Mouse (Mus musculus) forebrain, embryonic 14.5 days (tissue): ENCODE measurements around the gene Apol6. TPM values are rescaled to one million over a fixed set of nuclear protein-coding genes. Genes with fewer than 3 reads are reported as not detected.
"Not testable (repeated sequence)": the region's sequence is repeated elsewhere in the genome, so short reads cannot be mapped to it uniquely, and the experiment has no call there.

Experiments
- ATAC-seq: fragments of 200-750 bp; cut with Nextera tagmentation; 2 replicates; pipeline ENCODE4 v1.8.0; 2017; ENCODE audit warnings: mild to moderate bottlenecking, moderate library complexity
- DNase-seq: peaks from one replicate; pipeline ENCODE4 v3.0.0-alpha.2; 2015; ENCODE audit warnings: low spot score
- H3K27ac ChIP-seq: fragments of 300-500 bp; sonication (generic); 2 replicates; pipeline ENCODE4 v1.5.1; 2014; ENCODE audit warnings: low read depth, mild to moderate bottlenecking, control low read depth, low read length, moderate library complexity
- H3K27me3 ChIP-seq: fragments of 300-500 bp; sonication (generic); replicated peaks from 2 replicates; pipeline ENCODE4 v1.6.1; 2014; ENCODE audit warnings: low read length, control low read depth, mixed read lengths; ENCODE audit not compliant: control insufficient read depth, insufficient read depth
- H3K36me3 ChIP-seq: fragments of 300-500 bp; sonication (generic); 2 replicates; pipeline ENCODE4 v1.6.1; 2014; ENCODE audit warnings: low read length, control low read depth; ENCODE audit not compliant: control insufficient read depth, insufficient read depth
- H3K4me1 ChIP-seq: fragments of 300-500 bp; sonication (generic); 2 replicates; pipeline ENCODE4 v1.6.1; 2014; ENCODE audit warnings: antibody characterized with exemption, low read length, control low read depth; ENCODE audit not compliant: control insufficient read depth, insufficient read depth
- H3K4me2 ChIP-seq: fragments of 300-500 bp; sonication (generic); 2 replicates; pipeline ENCODE4 v1.6.1; 2014; ENCODE audit warnings: mild to moderate bottlenecking, control low read depth, low read length
- H3K4me3 ChIP-seq: fragments of 300-500 bp; sonication (generic); 2 replicates; pipeline ENCODE4 v1.5.1; 2014; ENCODE audit warnings: low read depth, low read length, control low read depth
- H3K9ac ChIP-seq: fragments of 300-500 bp; sonication (generic); 2 replicates; pipeline ENCODE4 v1.6.1; 2014; ENCODE audit warnings: mild to moderate bottlenecking, low read length, control low read depth, moderate library complexity
- H3K9me3 ChIP-seq: fragments of 300-500 bp; sonication (generic); replicated peaks from 2 replicates; pipeline ENCODE4 v1.6.1; 2016; ENCODE audit warnings: low read length, control low read depth, mixed read lengths; ENCODE audit not compliant: control insufficient read depth
- WGBS: fragments of 180-500 bp; shearing (Covaris S2); extraction: QIAGEN DNeasy Blood & Tissue Kit; methylation state at CpG from one replicate; pipeline ENCODE4 v1.1.7; 2014; 5-methylcytosine and 5-hydroxymethylcytosine counted together
- polyA plus RNA-seq: library from polyadenylated mRNA; unstranded; fragments of >200 nt; fragmentation: Nextera tagmentation; extraction: Ambion mirVana; gene quantifications from 2 replicates; pipeline ENCODE4 v1.2.1, GENCODE M21; 2014

The Apol6 gene
- polyA plus RNA-seq, 1 experiment from 2014 or later, result not detected

DNA sequence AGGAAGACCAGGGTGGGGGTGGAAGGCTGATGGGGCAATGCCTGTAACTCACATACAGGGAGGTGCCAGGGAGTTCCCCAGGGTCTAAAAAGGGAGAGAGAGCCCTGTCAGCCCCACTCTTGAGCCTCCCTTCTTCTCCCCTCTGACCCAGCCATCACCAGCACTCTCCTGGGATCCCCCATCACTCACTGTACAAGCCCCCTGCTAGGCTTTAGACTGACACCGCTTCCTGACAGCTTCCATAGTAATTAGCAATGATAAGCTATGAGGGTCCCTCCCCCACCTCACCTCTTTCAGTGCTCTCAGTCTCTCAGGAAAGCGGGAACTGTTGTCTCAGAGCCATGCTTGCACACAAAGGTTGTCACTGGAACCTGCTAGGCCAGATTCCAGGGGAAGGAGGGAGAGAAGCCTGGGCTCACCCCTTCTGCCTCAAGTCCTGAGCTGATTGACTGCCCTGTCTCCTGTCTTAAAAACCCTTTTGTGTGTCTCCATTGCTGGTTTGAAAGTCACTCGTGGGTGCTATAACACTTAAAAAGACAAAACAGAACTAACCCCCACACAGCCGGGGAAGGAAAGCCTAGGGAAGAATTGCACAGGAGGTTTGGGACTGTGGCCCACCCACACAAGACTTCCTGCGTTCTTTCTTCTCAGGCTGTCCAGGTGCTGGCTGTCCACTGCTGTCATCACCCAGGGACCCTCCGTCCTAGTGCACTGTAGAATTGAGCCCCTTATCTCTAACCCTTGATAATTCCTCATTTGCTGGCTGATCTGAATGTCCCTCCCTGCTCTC, 11.7 kb downstream of the Apol6 start:
- no peaks in the 10 kb centered on the region for H3K9me3 ChIP-seq
- H3K4me3 ChIP-seq, result no peak overlapping the region
- no peak overlapping the region for H3K9ac ChIP-seq
- no peaks in the 10 kb centered on the region for H3K27me3 ChIP-seq
- 31% methylated on average over 6 of the region's 6 CpGs for WGBS
- H3K36me3 ChIP-seq, result no peaks in the 10 kb centered on the region
- H3K4me1 ChIP-seq, result peaks cover 7% of the 10 kb centered on the region
- no peak overlapping the region for H3K4me2 ChIP-seq
- DNase-seq (peak; percentile 53), ATAC-seq (no peak)
- H3K27ac ChIP-seq, result peak overlapping the region; percentile 46; the same call in 1 of the 2 replicates

DNA sequence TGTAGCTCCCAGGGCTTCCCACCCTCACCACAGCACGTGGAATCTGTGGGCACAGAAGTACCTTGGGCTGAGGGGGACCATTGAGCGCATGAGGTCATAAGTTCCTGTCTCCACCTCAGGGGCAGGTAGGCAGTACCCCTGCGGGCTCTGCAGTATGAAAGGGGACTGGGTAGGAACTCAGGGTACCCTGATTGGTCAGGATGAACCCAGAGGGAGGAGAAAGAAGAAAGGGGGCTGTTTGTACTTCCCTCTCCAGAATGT, 12.2 kb downstream of the Apol6 start:
- H3K9ac ChIP-seq, result no peak overlapping the region
- H3K4me3 ChIP-seq, result no peak overlapping the region
- peak overlapping the region; percentile 46; the same call in 1 of the 2 replicates for H3K27ac ChIP-seq
- peaks cover 7% of the 10 kb centered on the region for H3K4me1 ChIP-seq
- DNase-seq, result no peak
- WGBS, result 66% methylated on average over 3 of the region's 3 CpGs
- H3K27me3 ChIP-seq, result no peaks in the 10 kb centered on the region
- H3K9me3 ChIP-seq, result no peaks in the 10 kb centered on the region
- no peak for ATAC-seq
- H3K4me2 ChIP-seq, result no peak overlapping the region
- no peaks in the 10 kb centered on the region for H3K36me3 ChIP-seq

DNA sequence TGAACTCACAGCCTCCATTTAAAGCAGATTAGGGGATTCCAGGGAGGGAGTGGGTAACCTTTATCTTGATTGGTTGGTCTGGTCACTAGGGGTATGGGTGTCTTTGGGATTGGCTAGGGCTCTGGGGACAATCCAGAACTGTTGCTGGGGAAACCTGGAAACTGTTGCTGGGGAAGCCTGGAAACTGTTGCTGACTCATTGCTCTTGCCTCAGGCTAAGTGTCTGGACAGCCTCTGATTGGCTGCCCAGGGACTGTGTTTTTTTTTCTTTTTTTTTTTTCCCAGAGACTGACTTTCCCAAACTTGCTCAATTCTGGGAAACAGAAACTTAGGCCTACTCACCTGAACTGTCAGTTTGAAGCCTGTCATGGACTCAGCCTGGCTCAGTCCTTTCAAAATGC, 14.0 kb downstream of the Apol6 start:
- no peak for DNase-seq
- H3K9me3 ChIP-seq, result no peaks in the 10 kb centered on the region
- H3K27ac ChIP-seq, result no peak overlapping the region
- H3K36me3 ChIP-seq, result no peaks in the 10 kb centered on the region
- no peak overlapping the region for H3K4me3 ChIP-seq
- no peak for ATAC-seq
- H3K4me2 ChIP-seq, result no peak overlapping the region
- H3K9ac ChIP-seq, result no peak overlapping the region
- peaks cover 7% of the 10 kb centered on the region for H3K4me1 ChIP-seq
- H3K27me3 ChIP-seq, result no peaks in the 10 kb centered on the region

DNA sequence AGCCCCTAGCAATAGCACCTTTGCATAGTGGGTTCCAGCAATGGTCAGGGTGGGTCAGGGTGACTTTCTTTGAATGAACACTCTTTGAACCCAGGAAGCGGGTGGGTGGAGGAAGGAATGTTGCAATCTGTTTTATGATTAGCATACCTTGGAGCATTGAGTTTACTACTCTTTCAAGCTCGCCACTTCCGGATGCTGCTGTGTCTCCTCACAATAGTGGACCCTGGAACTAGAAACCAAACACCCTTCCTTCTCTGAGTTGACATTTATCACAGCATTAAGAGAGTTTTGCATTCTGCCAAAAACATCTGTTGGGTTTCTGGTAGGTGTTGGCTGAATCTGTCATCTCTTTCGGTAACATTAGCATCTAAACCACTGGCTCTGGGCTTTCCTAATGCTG, 14.9 kb downstream of the Apol6 start:
- not testable (repeated sequence) for DNase-seq, H3K4me3 ChIP-seq, H3K27me3 ChIP-seq, H3K9me3 ChIP-seq, H3K36me3 ChIP-seq, H3K27ac ChIP-seq, H3K9ac ChIP-seq, H3K4me2 ChIP-seq, ATAC-seq, H3K4me1 ChIP-seq
- WGBS, result 94% methylated on average over 4 of the region's 4 CpGs

DNA sequence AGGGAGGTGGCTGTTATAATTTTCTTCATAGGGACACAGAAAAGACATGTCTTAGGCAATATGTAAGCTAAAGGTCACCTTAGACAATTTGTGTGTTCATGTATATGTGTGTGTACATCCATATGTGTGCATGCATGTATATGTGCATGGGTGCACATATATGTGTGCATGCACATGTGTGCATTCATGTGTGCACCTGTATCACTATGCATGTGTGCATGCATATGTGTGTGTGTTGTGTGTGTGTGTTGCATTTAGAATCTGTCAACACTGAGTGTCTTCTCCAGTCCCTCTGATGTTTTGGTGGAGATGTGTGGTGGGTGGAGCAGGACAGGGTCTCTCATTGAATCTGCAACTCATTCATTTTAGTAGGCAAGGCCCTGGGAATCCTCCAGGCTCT, 18.2 kb downstream of the Apol6 start:
- H3K4me2 ChIP-seq, result no peak overlapping the region
- no peaks in the 10 kb centered on the region for H3K36me3 ChIP-seq
- no peak overlapping the region for H3K27ac ChIP-seq

DNA sequence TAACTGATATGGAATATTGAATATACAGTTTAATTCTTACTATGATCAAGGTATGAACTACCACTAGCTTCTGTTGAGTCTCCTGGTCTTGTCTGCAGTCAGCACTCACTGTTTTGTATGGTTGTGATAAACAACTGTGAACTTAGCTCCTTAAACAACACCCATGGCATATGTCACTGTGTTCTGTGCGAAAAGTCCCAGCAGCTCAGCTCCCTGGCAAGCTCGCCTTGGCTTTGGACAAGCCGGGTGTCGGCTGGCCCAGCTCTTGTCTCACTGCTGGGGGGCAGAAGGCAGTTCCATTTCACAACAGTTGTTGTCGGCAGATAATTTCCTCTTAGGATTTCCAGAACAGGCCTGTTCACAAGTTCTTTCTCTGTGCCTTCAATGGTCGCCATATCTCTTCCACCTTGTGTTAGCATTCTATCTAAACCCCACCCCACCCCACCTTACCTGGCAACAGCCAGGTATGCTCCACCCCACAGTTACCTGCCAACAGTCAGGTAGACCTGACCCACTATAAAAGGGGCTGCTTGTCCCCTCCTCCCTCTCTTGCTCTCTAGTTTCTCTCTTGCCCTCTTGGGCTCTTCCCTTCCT, 20.8 kb downstream of the Apol6 start:
- ATAC-seq (no peak), DNase-seq (no peak)
- Histone ChIP-seq H3K27me3 (no peaks in the 10 kb centered on the region), H3K4me1 (no peaks in the 10 kb centered on the region), H3K9ac (no peak overlapping the region), H3K4me3 (no peak overlapping the region), H3K4me2 (no peak overlapping the region), H3K9me3 (no peaks in the 10 kb centered on the region), H3K36me3 (no peaks in the 10 kb centered on the region), H3K27ac (no peak overlapping the region)
- 87% methylated on average over 6 of the region's 6 CpGs for WGBS

More for the DNA sequence above, 18.2 kb downstream of the Apol6 start:
- Histone ChIP-seq H3K4me1 (no peaks in the 10 kb centered on the region), H3K4me3 (no peak overlapping the region), H3K9me3 (no peaks in the 10 kb centered on the region), H3K9ac (no peak overlapping the region), H3K27me3 (no peaks in the 10 kb centered on the region)
- no peak for ATAC-seq
- no peak for DNase-seq

DNA sequence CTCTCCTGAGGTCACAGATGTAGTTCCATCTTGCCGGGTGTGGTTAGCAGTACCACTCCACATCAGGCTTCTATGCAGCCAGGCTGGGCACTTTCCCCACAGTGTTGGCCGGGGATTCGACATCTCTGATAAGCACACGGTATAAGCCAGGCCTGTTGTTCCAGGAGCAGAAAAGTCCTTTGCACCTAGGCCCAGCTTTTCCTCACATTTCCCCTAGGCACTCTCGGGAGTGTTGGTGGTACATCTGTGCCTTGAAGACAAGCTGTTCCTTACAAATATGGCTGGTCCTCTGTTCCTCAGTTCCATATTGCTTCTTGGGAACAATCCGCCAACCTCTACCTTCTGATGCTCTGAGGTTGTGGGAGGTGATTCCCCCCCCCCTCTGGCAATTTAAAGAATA, 21.7 kb downstream of the Apol6 start:
- DNase-seq (no peak), ATAC-seq (no peak)
- Histone ChIP-seq H3K9me3 (no peaks in the 10 kb centered on the region), H3K4me1 (no peaks in the 10 kb centered on the region), H3K4me3 (no peak overlapping the region), H3K36me3 (no peaks in the 10 kb centered on the region), H3K4me2 (no peak overlapping the region), H3K27ac (no peak overlapping the region), H3K9ac (no peak overlapping the region), H3K27me3 (no peaks in the 10 kb centered on the region)
- WGBS, result 79% methylated on average over 6 of the region's 6 CpGs

DNA sequence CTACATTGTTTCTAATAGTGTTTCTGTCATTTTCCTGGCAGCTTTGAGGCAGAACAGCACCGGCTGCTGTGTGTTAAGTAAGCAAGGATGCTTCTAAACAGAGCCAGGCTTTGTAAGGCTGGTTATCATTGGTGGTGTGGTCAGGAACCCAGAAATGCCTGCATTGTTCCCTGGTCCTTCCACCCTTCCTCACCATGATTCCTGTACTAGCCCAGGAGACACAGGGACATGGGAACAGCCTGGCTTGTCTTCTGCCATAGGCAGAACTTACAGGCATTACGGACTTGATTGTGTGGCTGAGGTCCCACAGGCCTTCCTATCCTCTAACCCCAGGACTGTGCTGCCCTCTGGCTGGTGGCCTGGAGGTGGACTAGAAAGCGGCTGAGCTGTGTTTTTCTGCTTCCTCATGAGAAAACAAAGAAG, 23.9 kb downstream of the Apol6 start:
- ATAC-seq (no peak), DNase-seq (no peak)
- WGBS, result 73% methylated on average over 3 of the region's 3 CpGs
- no peaks in the 10 kb centered on the region for H3K4me1 ChIP-seq
- no peak overlapping the region for H3K4me3 ChIP-seq
- no peaks in the 10 kb centered on the region for H3K27me3 ChIP-seq
- no peak overlapping the region for H3K9ac ChIP-seq
- no peak overlapping the region for H3K4me2 ChIP-seq
- no peaks in the 10 kb centered on the region for H3K9me3 ChIP-seq
- H3K27ac ChIP-seq, result no peak overlapping the region
- no peaks in the 10 kb centered on the region for H3K36me3 ChIP-seq

DNA sequence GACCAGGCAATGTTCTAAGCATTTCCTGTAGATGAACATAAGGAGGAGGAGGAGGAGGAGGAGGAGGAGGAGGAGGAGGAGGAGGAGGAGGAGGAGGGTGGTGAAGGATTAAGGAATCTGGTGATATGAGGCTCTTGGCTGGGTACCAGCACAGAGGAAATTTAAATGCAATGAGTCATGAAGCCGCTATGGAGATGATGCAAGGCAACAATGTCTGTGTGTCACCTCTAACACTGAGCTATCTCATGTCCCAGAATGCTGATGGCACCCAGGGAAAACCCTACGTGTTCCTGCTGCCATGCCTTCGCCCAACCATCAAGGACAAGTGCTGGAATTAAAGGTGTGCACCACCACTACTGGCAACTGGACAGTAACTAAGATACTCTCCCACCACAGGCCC, 24.5 kb downstream of the Apol6 start:
- Histone ChIP-seq H3K27ac (no peak overlapping the region), H3K4me1 (no peaks in the 10 kb centered on the region), H3K4me3 (no peak overlapping the region), H3K9ac (no peak overlapping the region), H3K4me2 (no peak overlapping the region), H3K27me3 (no peaks in the 10 kb centered on the region), H3K9me3 (no peaks in the 10 kb centered on the region), H3K36me3 (no peaks in the 10 kb centered on the region)
- no peak for ATAC-seq
- WGBS, result 91% methylated on average over 3 of the region's 3 CpGs
- no peak for DNase-seq
